Mouse (Mus musculus) mouse embryonic stem cell (cell line): ENCODE data around the gene Ncs1.

ENCODE experiments used
- in situ Hi-C, 2 experiments: fragments of 300-500 bp; cut with MboI; formaldehyde crosslinking; loops; 1 replicate in 1 of 2; 3 replicates in 1 of 2; pipeline ENCODE4 v1.14.3; 2019 to 2020; ENCODE audit warnings: low sequenced_read_pairs in 2 of 2, low pct_unique_long_range_greater_than_20kb in 1 of 2, mixed read lengths in 1 of 2; ENCODE audit not compliant: unreplicated experiment in 1 of 2

Gene Ncs1

GRCm38 (mm10) chr2:31239203-31239696, 6.4 kb upstream of the Ncs1 start:
- in situ Hi-C loops: no loop called here

- in situ Hi-C loops: loop anchor here in 1 of 2 experiments (5.0 kb wide), 1 partner anchor 42 kb away; no protein-coding TSS in a partner anchor
These were observed 5.8 kb upstream of the Ncs1 start for GRCm38 (mm10) chr2:31239833-31240232.

GRCm38 (mm10) chr2:31241639-31242038, 4.0 kb upstream of the Ncs1 start:
- in situ Hi-C loops: loop anchor here in 1 of 2 experiments (5.0 kb wide), 1 partner anchor 41 kb away; no protein-coding TSS in a partner anchor

- in situ Hi-C loops: loop anchor here in 1 of 2 experiments (5.0 kb wide), 1 partner anchor 38 kb away; no protein-coding TSS in a partner anchor
These were observed 1.4 kb upstream of the Ncs1 start for GRCm38 (mm10) chr2:31244216-31244615.

- in situ Hi-C loops: no loop called here
These were observed 572 bp upstream of the Ncs1 start for GRCm38 (mm10) chr2:31245051-31245450.

GRCm38 (mm10) chr2:31246251-31246971, 788 bp downstream of the Ncs1 start:
- in situ Hi-C loops: no loop called here

- in situ Hi-C loops: no loop called here
These were observed 3.2 kb downstream of the Ncs1 start for GRCm38 (mm10) chr2:31248856-31249255.

- in situ Hi-C loops: no loop called here
These were observed 6.5 kb downstream of the Ncs1 start for GRCm38 (mm10) chr2:31252167-31252566.

- in situ Hi-C loops: no loop called here
These were observed 7.8 kb downstream of the Ncs1 start for GRCm38 (mm10) chr2:31253463-31253862.

GRCm38 (mm10) chr2:31254806-31255205, 9.2 kb downstream of the Ncs1 start:
- in situ Hi-C loops: no loop called here

- in situ Hi-C loops: no loop called here
These were observed 10.6 kb downstream of the Ncs1 start for GRCm38 (mm10) chr2:31255952-31256938.

GRCm38 (mm10) chr2:31257096-31257495, 11.5 kb downstream of the Ncs1 start:
- in situ Hi-C loops: no loop called here

- in situ Hi-C loops: no loop called here
These were observed 13.2 kb downstream of the Ncs1 start for GRCm38 (mm10) chr2:31258609-31259366.

- in situ Hi-C loops: no loop called here
These were observed 13.8 kb downstream of the Ncs1 start for GRCm38 (mm10) chr2:31259367-31259920.

GRCm38 (mm10) chr2:31260549-31260948, 14.9 kb downstream of the Ncs1 start:
- in situ Hi-C loops: no loop called here

- in situ Hi-C loops: no loop called here
These were observed 17.4 kb downstream of the Ncs1 start for GRCm38 (mm10) chr2:31263039-31263461.

- in situ Hi-C loops: no loop called here
These were observed 18.2 kb downstream of the Ncs1 start for GRCm38 (mm10) chr2:31263746-31264378.

GRCm38 (mm10) chr2:31267447-31267846, 21.8 kb downstream of the Ncs1 start:
- in situ Hi-C loops: no loop called here
